Mouse (Mus musculus) heart, adult 2 months (tissue): ENCODE measurements around the gene Dcst2.
A peak's percentile ranks its signal among the peaks of the same experiment; 100 is the strongest.

Experiments used
- CTCF ChIP-seq: fragments of 200-600 bp; IDR thresholded peaks from 2 replicates; pipeline ENCODE4 v1.8.1; 2022; ENCODE audit warnings: antibody characterized with exemption, mild to moderate bottlenecking, moderate library complexity
- EP300 ChIP-seq: fragments of 200-500 bp; IDR thresholded peaks from 2 replicates; pipeline ENCODE4 v1.6.1; 2011; ENCODE audit warnings: low read depth, low read length, control low read depth; ENCODE audit not compliant: insufficient read depth
- POLR2A ChIP-seq: fragments of 200-500 bp; IDR thresholded peaks from 2 replicates; pipeline ENCODE4 v1.6.1; 2011; ENCODE audit warnings: mild to moderate bottlenecking, low read depth, low read length, control low read depth; ENCODE audit not compliant: insufficient read depth

DNA sequence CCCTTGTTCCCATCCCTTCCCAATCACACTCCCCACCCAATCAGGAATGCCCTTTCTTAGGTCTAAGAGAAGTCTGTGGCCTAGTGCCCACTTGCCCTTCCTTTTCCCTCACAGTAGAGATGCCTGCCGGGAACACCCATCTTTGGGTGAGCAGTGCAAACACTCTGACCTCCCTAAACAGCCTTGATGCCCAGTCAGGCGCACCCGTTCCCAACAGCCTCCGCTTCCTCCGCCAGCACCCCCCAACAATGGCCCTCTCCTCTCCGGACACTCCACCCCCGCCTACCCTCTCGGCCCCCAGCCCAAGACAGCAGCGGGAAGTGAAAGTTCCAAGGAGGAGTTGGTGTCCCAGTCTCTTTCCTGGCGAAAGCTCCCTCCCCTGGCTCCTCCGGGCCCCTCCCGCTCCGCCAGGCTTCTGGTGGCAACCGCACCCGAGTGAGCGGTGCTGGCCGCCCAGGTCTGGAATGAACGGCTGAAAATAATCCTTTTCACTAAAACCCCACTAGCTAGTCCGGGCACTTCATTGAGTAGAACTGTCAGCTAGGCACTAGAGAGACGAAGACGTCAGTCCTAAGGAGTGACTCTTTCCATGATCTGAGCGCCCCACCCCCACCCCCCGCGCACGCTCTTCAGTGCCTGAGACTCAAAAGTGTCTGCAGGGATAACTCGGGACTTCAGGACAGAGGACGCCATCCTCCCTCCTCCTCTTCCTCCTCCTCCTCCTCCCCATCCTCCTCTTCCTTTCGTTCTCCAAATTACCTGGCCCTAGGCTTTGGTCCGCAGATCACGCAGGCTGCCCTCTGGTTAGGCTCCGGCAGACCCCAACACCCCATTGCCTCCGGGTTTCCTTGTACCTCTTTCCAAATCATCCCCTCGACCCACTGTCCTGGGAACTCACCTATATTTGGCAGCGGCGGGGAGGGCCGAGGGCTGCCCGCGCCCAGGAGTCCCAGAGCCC is 12.6 kb upstream of the Dcst2 start:
- TF ChIP-seq CTCF (no peak), POLR2A (peak; percentile 44), EP300 (peak; percentile 50; the same call in 1 of the 2 replicates)
